Mouse (Mus musculus) C2C12 (cell line): ENCODE measurements around the gene Spen.

Experiments used
- CTCF ChIP-seq: IDR thresholded peaks from one replicate; pipeline ENCODE4 v1.5.1; 2011; ENCODE audit not compliant: control insufficient read depth, insufficient read depth, insufficient read length
- FOSL1 ChIP-seq: IDR thresholded peaks from one replicate; pipeline ENCODE4 v1.8.0; 2011; ENCODE audit warnings: mild to moderate bottlenecking, low read length; ENCODE audit not compliant: poor library complexity, insufficient read depth, severe bottlenecking
- MYOG ChIP-seq: IDR thresholded peaks from one replicate; pipeline ENCODE4 v1.6.1; 2011; ENCODE audit not compliant: control insufficient read depth, insufficient read length; ENCODE audit errors: extremely low read depth

GRCm38 (mm10) chr4:141510457-141510856 is 27.9 kb downstream of the Spen start:
- no peak for TF ChIP-seq CTCF
- TF ChIP-seq MYOG: no peak
- TF ChIP-seq FOSL1: no peak
